Mouse (Mus musculus): Measurements from ENCODE around the gene Tmem151a.

GRCm38 (mm10) chr19:5118384-5118698 is 33.0 kb upstream of the Tmem151a start, which contains the start of gene Klc2:
- TF ChIP-seq CTCF (IDR thresholded peaks at IDR 0.05; ENCODE audit: low read depth) (no peak), EP300 (optimal IDR thresholded peaks at IDR 0.05) (no peak)

Data from stomach, postnatal 0 days (tissue).